In the genomic region with DNA sequence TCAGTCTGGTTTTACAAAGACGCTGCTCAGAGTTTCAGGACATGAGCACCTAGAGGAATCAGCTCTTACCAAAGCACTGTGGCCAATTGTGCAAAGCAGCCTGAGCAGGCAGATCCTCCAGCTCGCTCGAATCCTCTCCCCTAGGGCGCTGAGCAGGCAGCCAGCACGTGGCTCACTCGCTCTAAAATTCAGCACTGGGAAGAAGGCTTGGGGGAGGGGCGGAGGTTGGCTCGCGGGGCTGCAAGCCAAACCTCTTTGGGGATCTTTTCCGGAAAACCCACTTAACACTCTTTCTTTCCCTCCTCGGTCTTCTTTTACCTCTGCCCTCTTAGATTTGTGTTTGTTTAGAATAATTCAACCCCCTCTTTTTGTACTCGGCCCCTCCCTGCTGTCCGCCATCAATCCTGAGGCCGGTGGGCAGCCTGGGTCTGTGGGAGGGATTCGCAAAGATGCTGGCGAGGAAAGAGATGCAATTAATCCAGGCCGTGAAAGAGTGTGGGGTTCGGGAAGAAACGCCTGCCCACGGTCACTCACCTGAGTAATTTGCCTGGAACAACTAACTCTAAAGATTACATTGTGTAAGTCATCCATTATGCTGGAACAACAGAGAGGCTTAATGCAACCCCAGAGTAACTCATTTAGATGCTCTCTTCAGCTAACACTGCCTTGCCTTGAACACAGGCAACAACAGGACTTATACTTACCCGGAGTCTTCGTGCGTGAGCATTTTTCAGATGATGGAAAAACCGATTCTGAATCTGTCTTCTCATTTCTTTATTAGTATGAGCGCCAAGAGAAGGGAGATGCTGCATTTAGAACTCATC, we compare ENCODE assay signal across 8 mouse cellular contexts. TPM values are rescaled to one million over a fixed set of nuclear protein-coding genes. Genes with fewer than 3 reads are reported as not detected.
DNase-seq lines count a peak whose midpoint lies in the region; ATAC-seq lines count a peak whose summit lies in the region.

No protein-coding gene starts in this region.

- H3K27ac ChIP-seq in embryonic facial prominence, embryonic 15.5 days (replicated peaks) = no peak overlapping the region; the same call in 1 of the 2 replicates
- peak overlapping the region; percentile 84 for H3K27ac ChIP-seq in hindbrain, embryonic 10.5 days

- H3K9ac ChIP-seq in embryonic facial prominence, embryonic 15.5 days = no peak overlapping the region

- no peaks in the 10 kb centered on the region for H3K36me3 ChIP-seq in embryonic facial prominence, embryonic 15.5 days
- no peaks in the 10 kb centered on the region for H3K36me3 ChIP-seq in hindbrain, embryonic 10.5 days

- peak; percentile 34 for DNase-seq in urinary bladder, postnatal 14 days (ENCODE audit: low spot score)
- no peak for DNase-seq in urinary bladder, adult 2 months (ENCODE audit: low spot score)
- peak; percentile 81 for DNase-seq in hindbrain, embryonic 10.5 days (ENCODE audit: low spot score)
- DNase-seq in layer of hippocampus, postnatal 10 days (ENCODE audit: low spot score in 2 of 2) = peak; percentile 72 to 79
- peak; percentile 26 for DNase-seq in lung, postnatal 14 days
- DNase-seq in right cerebral cortex, postnatal 25 days = peak; percentile 66

- H3K4me2 ChIP-seq in embryonic facial prominence, embryonic 15.5 days (replicated peaks) = peak overlapping the region; percentile 56

- peak overlapping the region; percentile 36 for H3K4me3 ChIP-seq in embryonic facial prominence, embryonic 15.5 days (replicated peaks)
- H3K4me3 ChIP-seq in hindbrain, embryonic 10.5 days = peak overlapping the region; percentile 50

- no peak; the same call in 1 of the 2 replicates for ATAC-seq in embryonic facial prominence, embryonic 15.5 days (ENCODE audit: insufficient number of reproducible peaks, low FRiP score, low TSS enrichment, low read depth)
- no peak for ATAC-seq in erythroid progenitor cell, adult 5-6 weeks (replicated peaks; ENCODE audit: low FRiP score, poor library complexity, severe bottlenecking)

- H3K4me1 ChIP-seq in embryonic facial prominence, embryonic 15.5 days = peaks cover 15% of the 10 kb centered on the region; the same call in 1 of the 2 replicates
- peaks cover 18% of the 10 kb centered on the region for H3K4me1 ChIP-seq in hindbrain, embryonic 10.5 days (replicated peaks)

- no peaks in the 10 kb centered on the region for H3K27me3 ChIP-seq in embryonic facial prominence, embryonic 15.5 days
- H3K27me3 ChIP-seq in hindbrain, embryonic 10.5 days (ENCODE audit: insufficient read depth, poor library complexity, severe bottlenecking) = peaks cover 3% of the 10 kb centered on the region

- 17% methylated on average over 25 of the region's 25 CpGs for WGBS in embryonic facial prominence, embryonic 15.5 days
- 18% methylated on average over 25 of the region's 25 CpGs for WGBS in hindbrain, embryonic 10.5 days

- no peaks in the 10 kb centered on the region for H3K9me3 ChIP-seq in embryonic facial prominence, embryonic 15.5 days (replicated peaks)
- peaks cover 3% of the 10 kb centered on the region; the same call in 1 of the 2 replicates for H3K9me3 ChIP-seq in hindbrain, embryonic 10.5 days

RNA-seq across cellular contexts. Expression of a gene that starts 15.8 kb away (rescaled TPM):
- 52.3 and 88.8 TPM in 2 replicates for polyA plus RNA-seq in urinary bladder, adult 2 months (2012; rRNA removed)
- 76.4 and 82.6 TPM in 2 replicates for polyA plus RNA-seq in embryonic facial prominence, embryonic 15.5 days (2015; fragmentation: Nextera tagmentation; extraction: Ambion mirVana)
- 103 and 116 TPM in 2 replicates for polyA plus RNA-seq in hindbrain, embryonic 10.5 days (2016; fragmentation: Nextera tagmentation; extraction: Ambion mirVana)
- 100 to 1,000 TPM; 341 to 376 TPM for total RNA-seq in layer of hippocampus, postnatal 10 days (2021)
- 346 and 537 TPM in 2 replicates for total RNA-seq in erythroid progenitor cell, adult 5-6 weeks (2015; ENCODE audit: low replicate concordance)
- 851 and 884 TPM in 2 replicates for total RNA-seq in erythroid progenitor cell, adult 5-6 weeks (2017; ENCODE audit: low replicate concordance)

RNA-seq across cellular contexts. Expression of a gene that starts 37.4 kb away (rescaled TPM):
- 12.3 and 15.3 TPM in 2 replicates for polyA plus RNA-seq in urinary bladder, adult 2 months (2012; rRNA removed)
- polyA plus RNA-seq in embryonic facial prominence, embryonic 15.5 days (2015; fragmentation: Nextera tagmentation; extraction: Ambion mirVana) = 19.8 and 20.3 TPM in 2 replicates
- 24.3 and 27.3 TPM in 2 replicates for polyA plus RNA-seq in hindbrain, embryonic 10.5 days (2016; fragmentation: Nextera tagmentation; extraction: Ambion mirVana)
- total RNA-seq in layer of hippocampus, postnatal 10 days (2021) = 10 to 100 TPM; 53.6 to 55.4 TPM
- 0.84 and 4.7 TPM in 2 replicates for total RNA-seq in erythroid progenitor cell, adult 5-6 weeks (2015; ENCODE audit: low replicate concordance)
- 2.2 and 13.5 TPM in 2 replicates for total RNA-seq in erythroid progenitor cell, adult 5-6 weeks (2017; ENCODE audit: low replicate concordance)

RNA-seq across cellular contexts. Expression of a gene that starts 55.6 kb away (rescaled TPM):
- polyA plus RNA-seq in urinary bladder, adult 2 months (2012; rRNA removed) = 4.9 and 5.0 TPM in 2 replicates
- 14.5 and 17.5 TPM in 2 replicates for polyA plus RNA-seq in embryonic facial prominence, embryonic 15.5 days (2015; fragmentation: Nextera tagmentation; extraction: Ambion mirVana)
- 28.1 and 35.6 TPM in 2 replicates for polyA plus RNA-seq in hindbrain, embryonic 10.5 days (2016; fragmentation: Nextera tagmentation; extraction: Ambion mirVana)
- 10 to 100 TPM; 12.5 to 13.9 TPM for total RNA-seq in layer of hippocampus, postnatal 10 days (2021)
- 8.4 and 17.3 TPM in 2 replicates for total RNA-seq in erythroid progenitor cell, adult 5-6 weeks (2015; ENCODE audit: low replicate concordance)
- 10.9 and 16.8 TPM in 2 replicates for total RNA-seq in erythroid progenitor cell, adult 5-6 weeks (2017; ENCODE audit: low replicate concordance)
